Mouse (Mus musculus): ENCODE results near the gene Car6.

The Car6 gene

DNA sequence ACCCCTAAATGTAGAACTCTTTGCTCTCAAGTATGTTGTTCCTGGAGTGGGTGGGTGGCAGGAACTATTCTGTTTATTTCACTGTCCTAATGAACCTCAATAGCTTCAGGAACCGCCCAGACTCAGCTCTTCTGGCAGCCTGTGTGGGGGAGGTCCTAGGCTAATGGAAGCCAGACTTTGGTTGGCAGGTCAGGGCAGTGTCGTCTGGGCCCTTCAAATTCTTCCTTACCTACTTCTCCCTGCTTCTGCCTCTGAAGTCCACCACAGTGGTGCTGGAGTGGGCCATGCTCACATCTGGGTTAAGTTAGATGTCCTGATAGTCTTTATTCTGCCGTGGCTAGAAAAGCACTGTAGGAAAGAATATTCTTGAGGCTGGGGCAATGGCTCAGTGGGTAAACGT lies 23.0 kb downstream of the Car6 start:
- DNase-seq: no peak

DNA sequence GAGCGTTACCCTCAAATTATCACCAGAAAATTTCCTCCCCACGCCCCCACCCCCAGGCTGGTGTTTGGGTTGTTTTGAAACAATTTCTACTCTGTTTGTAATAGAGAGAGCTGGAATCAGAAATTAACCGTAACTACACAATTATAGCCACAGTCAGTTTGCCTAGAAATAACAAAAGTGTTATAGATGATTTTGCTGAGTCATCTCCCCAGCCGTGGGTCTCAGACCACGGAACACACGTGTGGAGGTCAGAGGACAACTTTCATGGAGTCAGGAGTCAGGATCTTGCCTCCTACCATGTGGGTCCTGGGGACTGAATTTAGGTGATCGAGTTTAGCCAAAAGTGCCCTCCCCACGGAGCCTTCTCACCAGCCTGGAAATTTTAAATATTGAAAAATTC lies 24.0 kb downstream of the Car6 start:
- DNase-seq: no peak

- DNase-seq: peak; percentile 30
Measured at GRCm38 (mm10) chr4:150176535-150176934, 24.6 kb downstream of the Car6 start.

GRCm38 (mm10) chr4:150174027-150174426 lies 27.1 kb downstream of the Car6 start:
- DNase-seq: no peak

DNA sequence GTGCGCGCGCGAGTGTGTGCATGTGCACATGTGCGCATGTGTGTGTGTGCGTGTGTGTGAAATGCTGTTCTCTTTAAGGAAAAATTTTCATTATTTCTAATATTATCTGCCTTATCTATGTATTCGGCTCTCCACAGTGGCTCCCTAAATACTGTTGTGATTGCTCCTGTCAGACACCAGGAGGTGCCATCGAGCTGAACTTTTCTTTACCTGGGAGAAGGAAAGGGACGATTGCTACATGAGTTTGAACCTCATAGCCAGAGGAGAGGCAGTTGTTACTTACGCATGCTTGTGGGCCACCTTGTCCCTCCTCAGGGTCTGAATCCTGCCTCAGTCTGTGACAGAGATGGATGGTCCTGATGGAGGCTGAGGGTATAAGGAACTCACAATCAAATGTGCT lies 27.9 kb downstream of the Car6 start:
- peak; percentile 39 for DNase-seq

GRCm38 (mm10) chr4:150172107-150172506 lies 29.0 kb downstream of the Car6 start:
- no peak for DNase-seq

- DNase-seq: no peak
Measured at GRCm38 (mm10) chr4:150168406-150168805, 32.7 kb downstream of the Car6 start.

DNA sequence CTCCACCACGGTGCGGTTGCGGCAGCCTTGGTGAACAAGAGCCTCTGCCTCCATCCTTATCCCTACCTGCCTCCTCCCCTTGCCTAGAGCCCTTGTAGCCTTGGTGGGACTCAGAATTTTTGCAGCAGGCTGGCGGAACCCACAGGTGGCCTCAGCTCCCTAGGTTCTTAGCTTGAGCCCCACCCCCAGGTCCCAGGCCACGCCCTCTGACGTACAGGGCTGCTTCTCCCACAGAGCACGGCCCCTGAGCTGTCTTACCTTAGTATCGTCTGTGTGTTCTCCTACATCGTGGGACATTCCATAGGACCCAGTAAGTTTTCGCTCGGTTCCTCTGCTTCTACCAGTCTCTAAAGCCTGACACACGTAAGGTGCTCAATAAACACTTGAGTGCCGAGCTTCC lies 36.3 kb downstream of the Car6 start:
- no peak for DNase-seq

- no peak for DNase-seq
Measured at GRCm38 (mm10) chr4:150162561-150163169, 38.5 kb downstream of the Car6 start.

- DNase-seq: no peak
Measured at GRCm38 (mm10) chr4:150159458-150159857, 41.7 kb downstream of the Car6 start.

GRCm38 (mm10) chr4:150157348-150157882 lies 43.7 kb downstream of the Car6 start:
- no peak for DNase-seq

GRCm38 (mm10) chr4:150155731-150156130 lies 45.4 kb downstream of the Car6 start:
- no peak for DNase-seq

DNA sequence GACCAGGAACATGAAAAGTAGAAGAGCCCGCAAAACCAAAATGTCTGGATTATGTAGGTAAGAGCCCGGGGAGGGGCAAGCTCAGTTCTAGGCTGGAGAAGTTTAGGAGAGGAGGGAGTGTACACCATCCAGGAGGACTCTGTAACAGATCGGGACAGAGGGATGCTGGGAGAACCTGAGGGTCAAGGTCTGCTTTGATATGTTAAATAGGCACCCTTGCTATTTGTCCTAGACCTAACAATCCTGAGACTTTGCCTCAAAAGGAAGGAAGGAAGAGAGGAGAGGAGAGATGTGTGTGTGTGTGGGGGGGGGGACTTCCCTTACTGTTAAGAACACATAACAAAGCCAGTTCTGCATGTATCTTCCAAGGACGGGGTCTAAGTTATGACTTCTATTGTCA lies 45.8 kb downstream of the Car6 start:
- no peak for DNase-seq

DNA sequence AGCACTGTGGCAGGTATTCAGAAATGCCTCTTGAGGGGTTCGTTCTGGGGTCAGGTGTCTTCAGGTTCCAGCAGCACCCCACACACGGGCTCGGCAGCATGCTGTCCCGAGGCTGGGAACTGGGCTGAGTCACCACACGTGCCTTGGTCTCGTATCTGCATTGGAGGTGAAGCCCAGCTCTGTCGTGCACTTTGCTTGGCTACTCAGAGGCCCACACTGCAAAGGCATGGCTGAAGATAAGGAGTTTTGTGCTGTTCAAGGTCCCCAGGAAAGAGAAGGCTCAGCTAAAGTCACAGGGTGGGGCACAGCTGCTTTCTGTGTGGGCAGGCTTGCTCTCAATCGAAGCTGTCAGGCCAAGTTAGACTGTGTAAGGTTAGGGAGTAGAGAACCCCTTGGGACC lies 48.6 kb downstream of the Car6 start:
- no peak for DNase-seq

DNA sequence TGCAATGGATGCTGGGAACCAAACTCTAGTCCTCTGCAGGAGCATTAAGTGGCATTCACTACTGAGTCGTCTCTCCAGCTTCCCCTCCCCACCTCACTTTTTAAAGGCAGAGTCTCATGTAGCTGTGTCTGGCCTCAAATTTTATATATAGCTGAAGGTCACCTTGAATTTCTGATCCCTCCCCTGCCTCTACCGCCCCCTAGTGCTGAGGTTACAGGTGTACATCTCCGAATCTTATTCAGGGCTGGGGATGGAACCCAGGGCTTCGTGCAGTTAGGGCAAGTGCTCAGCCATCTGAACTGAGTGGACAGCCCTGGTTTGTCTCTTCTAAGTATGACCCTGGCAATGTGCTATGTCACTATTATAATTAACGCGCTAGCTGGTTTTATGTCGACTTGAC lies 50.1 kb downstream of the Car6 start:
- no peak for DNase-seq

GRCm38 (mm10) chr4:150146286-150146685 lies 54.8 kb downstream of the Car6 start:
- DNase-seq: no peak

- DNase-seq: no peak
Measured at GRCm38 (mm10) chr4:150144242-150144641, 56.9 kb downstream of the Car6 start.

DNA sequence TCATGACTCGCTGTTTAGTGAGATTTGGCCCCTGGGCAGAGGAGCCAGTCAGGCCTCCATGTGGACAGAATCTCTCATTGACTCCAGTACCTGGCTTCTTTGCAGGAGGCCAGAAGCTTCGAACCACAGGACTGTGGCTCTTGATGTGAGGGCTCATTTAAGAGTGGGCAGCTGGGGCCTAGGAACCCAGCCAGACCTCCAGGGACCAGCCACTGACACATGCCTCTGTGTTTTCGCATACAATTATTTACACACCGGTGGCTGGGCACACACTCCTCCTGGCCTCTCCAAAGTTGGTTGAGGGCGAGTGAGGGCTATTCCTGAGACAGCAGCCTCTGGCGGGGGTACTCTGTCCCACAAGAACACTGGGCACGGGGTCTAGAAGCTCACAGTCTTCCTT lies 60.8 kb downstream of the Car6 start:
- no peak for DNase-seq

DNA sequence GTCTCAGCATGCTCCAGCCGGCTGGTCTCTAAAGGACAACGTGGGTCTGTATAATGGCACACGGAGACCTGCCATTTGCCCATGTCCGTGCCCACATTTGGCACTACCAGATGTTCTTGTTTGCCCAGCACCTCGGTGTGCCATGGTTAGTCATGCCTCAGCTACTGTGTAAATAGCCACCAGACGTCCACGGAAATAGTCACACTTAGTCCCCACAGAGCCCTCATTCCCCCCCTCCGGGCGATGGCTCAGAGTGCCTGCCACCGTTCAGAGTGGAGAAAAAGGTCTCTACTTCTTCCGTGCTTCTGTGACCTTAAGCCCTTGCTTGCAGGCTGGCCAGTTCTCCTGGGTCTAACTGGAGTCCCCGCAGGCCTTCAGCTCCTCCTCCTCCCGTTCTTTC lies 62.0 kb downstream of the Car6 start:
- no peak for DNase-seq

- peak; percentile 9 for DNase-seq
Measured at GRCm38 (mm10) chr4:150138084-150138543, 63.0 kb downstream of the Car6 start.

- no peak for DNase-seq
Measured at GRCm38 (mm10) chr4:150137368-150138083, 63.6 kb downstream of the Car6 start.
